Mouse (Mus musculus): ENCODE data around the gene Hivep3. TPM values are rescaled to one million over a fixed set of nuclear protein-coding genes. Genes with fewer than 3 reads are reported as not detected.

The Hivep3 gene
- total and polyA plus RNA-seq, 3 experiments: 14.4 to 32.3 (median 21.2) TPM

- no peak for DNase-seq (ENCODE audit: extremely low read depth)
- Histone ChIP-seq H3K4me2 (ENCODE audit: insufficient read depth, low read depth, poor library complexity, severe bottlenecking) (no peak overlapping the region), H3K9ac (ENCODE audit: insufficient read depth, low read depth) (no peak overlapping the region), H3K4me1 (ENCODE audit: control insufficient read depth in 1 of 2, insufficient read depth in 2 of 2) (peaks cover 0 to 15% of the 10 kb centered on the region in 2 experiments; a peak in 2 of 4 replicates), H3K9me3 (replicated peaks; ENCODE audit: low read length) (no peaks in the 10 kb centered on the region), H3K27me3 (replicated peaks) (no peaks in the 10 kb centered on the region), H3K79me2 (replicated peaks; ENCODE audit: control insufficient read depth, extremely low read depth, insufficient read depth, poor library complexity, severe bottlenecking) (no peaks in the 10 kb centered on the region), H3K4me3 (replicated peaks in 1 of 3; ENCODE audit: low read depth in 2 of 3, low read length in 2 of 3, poor library complexity in 1 of 3) (no peak overlapping the region), H3K27ac (ENCODE audit: insufficient read depth, low read depth) (no peak overlapping the region), H3K36me3 (replicated peaks in 1 of 2; ENCODE audit: control insufficient read depth in 1 of 2, insufficient read depth in 1 of 2, low read length in 1 of 2) (peaks cover 46 to 61% of the 10 kb centered on the region in 2 experiments)
- in situ Hi-C loops (cut with MboI; ENCODE audit: low pct_ligation_motif_present, low pct_unique_long_range_greater_than_20kb, low sequenced_read_pairs): no loop called here
- TF ChIP-seq CHD1 (IDR thresholded peaks at IDR 0.05; ENCODE audit: low read depth, low read length) (no peak), MAFK (IDR thresholded peaks at IDR 0.05; ENCODE audit: insufficient replicate concordance, low read length) (no peak), USF1 (IDR thresholded peaks at IDR 0.05; ENCODE audit: low read depth, low read length) (no peak), GABPA (IDR thresholded peaks at IDR 0.05; ENCODE audit: insufficient replicate concordance, low read depth, low read length) (no peak), ZC3H11A (IDR thresholded peaks at IDR 0.05; ENCODE audit: low read depth, low read length) (no peak)
- dilution Hi-C loops (cut with MboI; ENCODE audit: extremely low pct_ligation_motif_present, extremely low pct_unique_long_range_greater_than_20kb, low sequenced_read_pairs): no loop called here
Observed at GRCm38 (mm10) chr4:120134223-120134622, 400.6 kb downstream of the Hivep3 start.

DNA sequence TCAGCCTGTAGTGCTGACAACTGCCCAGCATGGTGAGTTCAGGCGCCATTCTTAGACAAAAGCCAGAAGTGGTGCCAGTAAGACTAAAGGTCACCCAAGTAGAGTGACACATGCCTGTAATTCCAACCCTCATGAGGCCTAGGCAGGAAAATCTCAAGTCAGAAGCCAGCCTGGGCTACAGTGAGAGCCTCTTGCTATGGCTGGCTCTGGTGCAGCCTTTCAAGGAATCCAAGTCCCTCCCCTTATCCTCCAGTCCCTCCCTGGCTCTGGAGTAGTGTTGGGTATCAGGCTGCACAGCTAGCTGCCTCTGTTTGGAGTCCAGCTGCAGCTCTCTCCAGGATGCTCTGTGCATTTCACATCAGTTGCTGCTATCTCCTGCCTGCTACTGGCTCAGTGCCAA, 408.2 kb downstream of the Hivep3 start:
- H3K9me3 ChIP-seq (replicated peaks; ENCODE audit: low read length): no peaks in the 10 kb centered on the region
- no peaks in the 10 kb centered on the region for H3K4me1 ChIP-seq (ENCODE audit: control insufficient read depth in 1 of 2, insufficient read depth in 2 of 2)
- no peak overlapping the region for H3K4me2 ChIP-seq (ENCODE audit: insufficient read depth, low read depth, poor library complexity, severe bottlenecking)
- H3K9ac ChIP-seq (ENCODE audit: insufficient read depth, low read depth): no peak overlapping the region
- TF ChIP-seq RAD21 (IDR thresholded peaks at IDR 0.05; ENCODE audit: low read depth, low read length): no peak
- TF ChIP-seq ELF1 (IDR thresholded peaks at IDR 0.05; ENCODE audit: low read depth, low read length): no peak
- no peak for TF ChIP-seq CTCF (conservative IDR thresholded peaks at IDR 0.05 in 1 of 2, IDR thresholded peaks at IDR 0.05 in 1 of 2; ENCODE audit: low read depth in 2 of 2, low read length in 2 of 2)
- no peak for TF ChIP-seq CHD1 (IDR thresholded peaks at IDR 0.05; ENCODE audit: low read depth, low read length)
- TF ChIP-seq RCOR1 (conservative IDR thresholded peaks at IDR 0.05; ENCODE audit: low read depth, low read length): no peak
- no peak for TF ChIP-seq NELFE (IDR thresholded peaks at IDR 0.05; ENCODE audit: low read depth, low read length)
- H3K27me3 ChIP-seq (replicated peaks): peaks cover 12% of the 10 kb centered on the region
- no peak overlapping the region for H3K4me3 ChIP-seq (replicated peaks in 1 of 3; ENCODE audit: low read depth in 2 of 3, low read length in 2 of 3, poor library complexity in 1 of 3)
- DNase-seq (ENCODE audit: extremely low read depth): no peak
- H3K36me3 ChIP-seq (replicated peaks in 1 of 2; ENCODE audit: control insufficient read depth in 1 of 2, insufficient read depth in 1 of 2, low read length in 1 of 2): no peaks in the 10 kb centered on the region
- H3K27ac ChIP-seq (ENCODE audit: insufficient read depth, low read depth): no peak overlapping the region
- in situ Hi-C loops (cut with MboI; ENCODE audit: low pct_ligation_motif_present, low pct_unique_long_range_greater_than_20kb, low sequenced_read_pairs) (no loop called here), dilution Hi-C loops (cut with MboI; ENCODE audit: extremely low pct_ligation_motif_present, extremely low pct_unique_long_range_greater_than_20kb, low sequenced_read_pairs) (no loop called here)
- no peaks in the 10 kb centered on the region for H3K79me2 ChIP-seq (replicated peaks; ENCODE audit: control insufficient read depth, extremely low read depth, insufficient read depth, poor library complexity, severe bottlenecking)

DNA sequence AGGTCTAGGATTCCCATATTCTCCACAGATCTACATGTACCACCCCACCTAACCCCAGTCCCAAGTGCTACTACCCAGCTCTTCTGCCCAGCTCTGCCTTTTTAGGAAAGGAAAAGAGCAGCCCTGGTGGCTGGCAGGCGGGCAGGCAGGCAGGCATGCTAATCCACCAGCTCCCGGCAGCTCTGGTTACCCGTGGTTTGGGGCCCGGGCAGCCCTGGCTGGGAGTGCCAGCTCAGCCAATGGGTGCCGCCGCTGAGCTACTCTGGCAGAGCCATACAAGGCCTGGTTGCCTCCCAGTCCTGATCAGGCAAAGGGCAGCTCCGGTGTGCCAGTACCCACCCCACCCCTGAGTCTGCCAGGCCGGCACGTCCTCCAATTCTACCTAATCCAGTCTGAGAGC, 409.3 kb downstream of the Hivep3 start:
- no peaks in the 10 kb centered on the region for H3K79me2 ChIP-seq (replicated peaks; ENCODE audit: control insufficient read depth, extremely low read depth, insufficient read depth, poor library complexity, severe bottlenecking)
- H3K4me3 ChIP-seq (replicated peaks in 1 of 3; ENCODE audit: low read depth in 2 of 3, low read length in 2 of 3, poor library complexity in 1 of 3): no peak overlapping the region
- dilution Hi-C loops (cut with MboI; ENCODE audit: extremely low pct_ligation_motif_present, extremely low pct_unique_long_range_greater_than_20kb, low sequenced_read_pairs) (no loop called here), in situ Hi-C loops (cut with MboI; ENCODE audit: low pct_ligation_motif_present, low pct_unique_long_range_greater_than_20kb, low sequenced_read_pairs) (no loop called here)
- H3K9ac ChIP-seq (ENCODE audit: insufficient read depth, low read depth): no peak overlapping the region
- H3K4me2 ChIP-seq (ENCODE audit: insufficient read depth, low read depth, poor library complexity, severe bottlenecking): no peak overlapping the region
- TF ChIP-seq MAFK (IDR thresholded peaks at IDR 0.05; ENCODE audit: insufficient replicate concordance, low read length) (no peak), USF2 (conservative IDR thresholded peaks at IDR 0.05; ENCODE audit: low read depth, low read length) (no peak), NRF1 (IDR thresholded peaks at IDR 0.05; ENCODE audit: low read depth, low read length) (no peak), TBP (conservative IDR thresholded peaks at IDR 0.05; ENCODE audit: low read depth, low read length) (no peak), POLR2AphosphoS2 (IDR thresholded peaks at IDR 0.05; ENCODE audit: low read depth, low read length) (no peak), TCF12 (IDR thresholded peaks at IDR 0.05; ENCODE audit: low read depth, low read length) (no peak), BHLHE40 (IDR thresholded peaks at IDR 0.05; ENCODE audit: low read depth, low read length) (no peak), RAD21 (IDR thresholded peaks at IDR 0.05; ENCODE audit: low read depth, low read length) (no peak), SMC3 (IDR thresholded peaks at IDR 0.05; ENCODE audit: low read depth, low read length) (no peak), ZC3H11A (IDR thresholded peaks at IDR 0.05; ENCODE audit: low read depth, low read length) (no peak), IRF4 (IDR thresholded peaks at IDR 0.05; ENCODE audit: low read depth, low read length) (no peak), JUND (conservative IDR thresholded peaks at IDR 0.05; ENCODE audit: low read depth, low read length) (no peak), ZMIZ1 (IDR thresholded peaks at IDR 0.05; ENCODE audit: low read depth, low read length) (no peak)
- H3K27ac ChIP-seq (ENCODE audit: insufficient read depth, low read depth): no peak overlapping the region
- H3K36me3 ChIP-seq (replicated peaks in 1 of 2; ENCODE audit: control insufficient read depth in 1 of 2, insufficient read depth in 1 of 2, low read length in 1 of 2): no peaks in the 10 kb centered on the region
- H3K4me1 ChIP-seq (ENCODE audit: control insufficient read depth in 1 of 2, insufficient read depth in 2 of 2): no peaks in the 10 kb centered on the region
- no peaks in the 10 kb centered on the region for H3K9me3 ChIP-seq (replicated peaks; ENCODE audit: low read length)
- DNase-seq (ENCODE audit: extremely low read depth): no peak
- H3K27me3 ChIP-seq (replicated peaks): peaks cover 12% of the 10 kb centered on the region
